Mouse (Mus musculus) heart, postnatal 0 days (tissue): ENCODE data around the gene Ppie.

Source experiments
- CTCF ChIP-seq: IDR thresholded peaks from 2 replicates; pipeline ENCODE4 v1.5.1; 2016; ENCODE audit warnings: antibody characterized with exemption, control low read depth, low read depth
- EP300 ChIP-seq: IDR thresholded peaks from 2 replicates; pipeline ENCODE4 v1.6.1; 2016; ENCODE audit warnings: antibody characterized with exemption, low read depth

GRCm38 (mm10) chr4:123139513-123140154 lies at the start of gene Ppie:
- TF ChIP-seq EP300 (no peak), CTCF (0 out of 2 replicates have a peak, but pooled peaks have one; percentile 12)
